Mouse (Mus musculus): ENCODE data around the gene Crlf2. TPM values are rescaled to one million over a fixed set of nuclear protein-coding genes. Genes with fewer than 3 reads are reported as not detected.
A peak's percentile ranks its signal among the peaks of the same experiment; 100 is the strongest.

Gene Crlf2
- total and polyA plus RNA-seq, 3 experiments = 3.2 to 37.4 (median 4.0) TPM

DNA sequence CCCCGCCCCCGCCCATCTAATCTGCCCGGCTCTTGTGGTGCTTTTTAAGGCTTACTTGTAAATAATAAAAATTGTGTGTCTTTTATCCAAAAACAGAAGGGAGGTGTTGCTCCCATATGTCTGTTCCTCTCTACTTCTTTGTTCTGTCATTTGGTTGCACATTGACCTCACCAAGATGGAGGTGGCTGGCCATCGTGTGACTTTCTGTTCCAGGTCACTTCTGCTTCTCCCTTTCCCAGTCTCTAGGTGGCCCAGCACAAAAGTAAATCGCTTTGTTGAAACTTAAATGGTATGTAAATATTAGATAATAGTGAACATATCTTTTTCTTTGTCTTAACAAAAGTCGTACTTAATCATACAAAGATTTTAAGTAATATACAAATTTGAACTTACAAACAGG, 398 bp upstream of the Crlf2 start:
- ATAC-seq (ENCODE audit: extremely low read depth, insufficient number of reproducible peaks, low FRiP score, poor library complexity, severe bottlenecking) = no peak
- Histone ChIP-seq H3K27me3 (ENCODE audit: insufficient read depth, low read length) (no peaks in the 10 kb centered on the region; the same call in 1 of the 2 replicates), H3K4me1 (ENCODE audit: insufficient read depth, low read depth, low read length) (peaks cover 10% of the 10 kb centered on the region), H3K9me3 (replicated peaks) (peaks cover 26% of the 10 kb centered on the region), H3K36me3 (replicated peaks) (peaks cover 25% of the 10 kb centered on the region), H3K4me3 (ENCODE audit: low read depth, low read length) (peak overlapping the region; percentile 75)
- TF ChIP-seq CTCF (IDR thresholded peaks at IDR 0.05; ENCODE audit: low read depth, low read length) = no peak
- no peak for TF ChIP-seq GATA1 (IDR thresholded peaks at IDR 0.05; ENCODE audit: borderline replicate concordance, low read length)
- TF ChIP-seq POLR2AphosphoS5 (IDR thresholded peaks at IDR 0.05; ENCODE audit: insufficient replicate concordance, low read depth, low read length) = no peak
- no peak for TF ChIP-seq TAL1 (conservative IDR thresholded peaks at IDR 0.05; ENCODE audit: low read depth, low read length)
- peak; percentile 4 for DNase-seq (ENCODE audit: low spot score)

DNA sequence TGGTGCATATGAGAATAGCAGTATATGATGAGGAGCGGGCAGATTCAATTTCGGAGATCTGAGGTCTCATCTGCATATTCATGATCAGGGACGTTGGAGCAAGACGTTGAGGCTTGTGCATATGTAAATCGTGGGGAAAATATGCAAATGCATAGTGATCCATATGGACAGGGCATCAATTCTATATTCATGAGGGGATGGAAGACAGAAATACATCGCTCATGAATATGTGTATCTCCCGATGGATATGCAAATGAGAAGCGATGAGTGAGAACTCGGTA, 730 bp downstream of the Crlf2 start:
- Histone ChIP-seq H3K27me3 (ENCODE audit: insufficient read depth, low read length) (no peaks in the 10 kb centered on the region; the same call in 1 of the 2 replicates), H3K4me3 (ENCODE audit: low read depth, low read length) (peak overlapping the region; percentile 71), H3K9me3 (replicated peaks) (peaks cover 38% of the 10 kb centered on the region), H3K36me3 (replicated peaks) (peaks cover 36% of the 10 kb centered on the region), H3K4me1 (ENCODE audit: insufficient read depth, low read depth, low read length) (peaks cover 10% of the 10 kb centered on the region)
- TF ChIP-seq GATA2 (IDR thresholded peaks at IDR 0.05; ENCODE audit: borderline replicate concordance, low read depth, low read length) (no peak), TAL1 (conservative IDR thresholded peaks at IDR 0.05; ENCODE audit: low read depth, low read length) (no peak), CTCF (IDR thresholded peaks at IDR 0.05; ENCODE audit: low read depth, low read length) (no peak), GATA1 (IDR thresholded peaks at IDR 0.05; ENCODE audit: borderline replicate concordance, low read length) (no peak), POLR2AphosphoS5 (IDR thresholded peaks at IDR 0.05; ENCODE audit: insufficient replicate concordance, low read depth, low read length) (no peak)
- ATAC-seq (ENCODE audit: extremely low read depth, insufficient number of reproducible peaks, low FRiP score, poor library complexity, severe bottlenecking) (no peak; the same call in 1 of the 2 replicates), DNase-seq (ENCODE audit: low spot score) (no peak)

DNA sequence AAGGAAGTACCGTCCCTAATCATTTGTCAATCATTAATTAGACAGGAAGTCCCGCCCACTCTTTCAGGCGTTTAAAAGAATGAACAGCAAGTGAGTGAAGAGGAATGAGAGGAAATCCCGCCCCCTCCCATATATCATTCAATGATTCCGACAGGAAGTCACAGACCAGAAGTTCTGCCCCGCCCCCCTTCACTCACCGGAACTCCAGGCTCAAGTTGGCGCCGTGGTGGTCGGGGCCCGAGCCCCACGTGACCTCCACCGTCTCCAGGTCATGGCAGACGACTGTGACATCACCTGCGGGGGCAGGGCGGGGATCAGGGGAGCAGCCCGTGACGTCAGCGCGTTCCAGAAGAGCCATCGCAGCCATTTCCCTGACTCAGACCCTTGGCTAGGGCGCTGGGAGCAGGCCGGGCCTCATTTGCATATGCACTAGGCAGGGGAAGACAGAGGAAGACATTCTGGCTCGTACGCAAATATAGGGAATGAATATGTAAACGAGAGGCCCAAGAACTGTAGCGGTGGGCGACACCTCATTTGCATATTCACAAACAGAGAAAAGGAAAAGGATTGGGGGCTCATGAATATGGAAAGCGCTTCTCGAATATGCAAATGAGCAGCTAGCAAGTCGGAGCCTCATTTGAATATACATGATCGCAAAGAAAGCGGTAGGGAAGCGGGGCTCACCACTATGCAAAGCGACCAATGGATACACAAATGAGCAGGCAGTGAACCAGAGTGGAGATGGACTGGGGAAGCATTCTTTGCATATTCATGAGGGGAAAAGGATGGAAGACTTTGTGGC, 1.3 kb downstream of the Crlf2 start:
- peaks cover 10% of the 10 kb centered on the region for H3K4me1 ChIP-seq (ENCODE audit: insufficient read depth, low read depth, low read length)
- H3K36me3 ChIP-seq (replicated peaks) = peaks cover 39% of the 10 kb centered on the region
- peak; percentile 81 for DNase-seq (ENCODE audit: low spot score)
- H3K4me3 ChIP-seq (ENCODE audit: low read depth, low read length) = peak overlapping the region; percentile 71
- peaks cover 43% of the 10 kb centered on the region for H3K9me3 ChIP-seq (replicated peaks)
- no peaks in the 10 kb centered on the region; the same call in 1 of the 2 replicates for H3K27me3 ChIP-seq (ENCODE audit: insufficient read depth, low read length)
- peak; percentile 41 for ATAC-seq (ENCODE audit: extremely low read depth, insufficient number of reproducible peaks, low FRiP score, poor library complexity, severe bottlenecking)
- TF ChIP-seq TAL1 (conservative IDR thresholded peaks at IDR 0.05; ENCODE audit: low read depth, low read length) = no peak
- no peak for TF ChIP-seq GATA2 (IDR thresholded peaks at IDR 0.05; ENCODE audit: borderline replicate concordance, low read depth, low read length)
- no peak for TF ChIP-seq POLR2AphosphoS5 (IDR thresholded peaks at IDR 0.05; ENCODE audit: insufficient replicate concordance, low read depth, low read length)
- TF ChIP-seq GATA1 (IDR thresholded peaks at IDR 0.05; ENCODE audit: borderline replicate concordance, low read length) = no peak

DNA sequence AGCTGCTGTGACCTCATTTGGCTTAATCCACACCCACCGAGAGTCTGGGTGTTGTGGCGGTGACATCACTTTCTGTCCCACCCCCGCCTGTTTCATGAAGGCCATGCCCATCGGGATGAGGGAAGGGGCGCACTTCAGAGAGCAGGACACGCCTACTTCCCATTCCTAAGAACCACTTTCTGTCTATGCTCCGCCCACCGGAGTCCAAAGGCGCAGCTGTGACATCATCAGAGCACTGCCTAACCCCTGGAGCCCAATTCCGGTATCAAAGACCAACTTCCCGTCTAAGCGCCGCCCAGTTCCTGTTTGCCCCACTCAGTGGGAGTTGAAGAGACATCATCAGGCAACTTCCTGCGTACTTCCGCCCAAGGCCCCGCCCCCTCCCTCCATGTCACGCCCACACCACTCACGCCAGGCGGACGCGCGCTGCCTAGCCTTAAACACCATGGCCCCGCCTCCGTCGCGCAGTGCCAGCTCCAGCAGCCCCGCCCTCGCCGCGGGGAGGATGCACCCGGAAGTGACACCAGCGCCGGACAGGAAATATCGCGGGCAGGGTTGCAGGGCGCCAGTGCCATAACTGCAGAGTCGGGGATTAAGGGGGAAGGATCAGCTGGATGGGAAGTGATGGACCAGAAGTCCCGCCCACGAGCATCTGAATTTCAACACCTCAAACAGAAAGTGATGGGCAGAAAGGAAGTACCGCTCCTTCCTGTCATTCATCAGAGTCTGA, 2.0 kb downstream of the Crlf2 start:
- peaks cover 47% of the 10 kb centered on the region for H3K36me3 ChIP-seq (replicated peaks)
- TF ChIP-seq POLR2AphosphoS5 (IDR thresholded peaks at IDR 0.05; ENCODE audit: insufficient replicate concordance, low read depth, low read length) = no peak
- TF ChIP-seq GATA1 (IDR thresholded peaks at IDR 0.05; ENCODE audit: borderline replicate concordance, low read length) = no peak
- TF ChIP-seq GATA2 (IDR thresholded peaks at IDR 0.05; ENCODE audit: borderline replicate concordance, low read depth, low read length) = no peak
- no peak for TF ChIP-seq TAL1 (conservative IDR thresholded peaks at IDR 0.05; ENCODE audit: low read depth, low read length)
- TF ChIP-seq CTCF (IDR thresholded peaks at IDR 0.05; ENCODE audit: low read depth, low read length) = no peak
- ATAC-seq (ENCODE audit: extremely low read depth, insufficient number of reproducible peaks, low FRiP score, poor library complexity, severe bottlenecking) (peak; percentile 16), DNase-seq (ENCODE audit: low spot score) (peak; percentile 85)
- peaks cover 10% of the 10 kb centered on the region for H3K4me1 ChIP-seq (ENCODE audit: insufficient read depth, low read depth, low read length)
- H3K9me3 ChIP-seq (replicated peaks) = peaks cover 51% of the 10 kb centered on the region
- H3K27me3 ChIP-seq (ENCODE audit: insufficient read depth, low read length) = no peaks in the 10 kb centered on the region; the same call in 1 of the 2 replicates
- peak overlapping the region; percentile 71 for H3K4me3 ChIP-seq (ENCODE audit: low read depth, low read length)

GRCm38 (mm10) chr5:109555676-109556571, 2.9 kb downstream of the Crlf2 start:
- H3K9me3 ChIP-seq (replicated peaks) = peaks cover 59% of the 10 kb centered on the region
- ATAC-seq (ENCODE audit: extremely low read depth, insufficient number of reproducible peaks, low FRiP score, poor library complexity, severe bottlenecking) (no peak), DNase-seq (ENCODE audit: low spot score) (peak; percentile 2)
- peak overlapping the region; percentile 71 for H3K4me3 ChIP-seq (ENCODE audit: low read depth, low read length)
- no peak for TF ChIP-seq POLR2AphosphoS5 (IDR thresholded peaks at IDR 0.05; ENCODE audit: insufficient replicate concordance, low read depth, low read length)
- TF ChIP-seq CTCF (IDR thresholded peaks at IDR 0.05; ENCODE audit: low read depth, low read length) = no peak
- TF ChIP-seq TAL1 (conservative IDR thresholded peaks at IDR 0.05; ENCODE audit: low read depth, low read length) = no peak
- no peak for TF ChIP-seq GATA1 (IDR thresholded peaks at IDR 0.05; ENCODE audit: borderline replicate concordance, low read length)
- TF ChIP-seq GATA2 (IDR thresholded peaks at IDR 0.05; ENCODE audit: borderline replicate concordance, low read depth, low read length) = no peak
- H3K27me3 ChIP-seq (ENCODE audit: insufficient read depth, low read length) = no peaks in the 10 kb centered on the region; the same call in 1 of the 2 replicates
- H3K4me1 ChIP-seq (ENCODE audit: insufficient read depth, low read depth, low read length) = peaks cover 10% of the 10 kb centered on the region
- H3K36me3 ChIP-seq (replicated peaks) = peaks cover 53% of the 10 kb centered on the region

Data from G1E (cell line).